Mouse (Mus musculus) ES-E14 (cell line): ENCODE data around the gene Sh3rf1. TPM values are rescaled to one million over a fixed set of nuclear protein-coding genes. Genes with fewer than 3 reads are reported as not detected.

Experiments
- DNase-seq: peaks from one replicate; pipeline ENCODE4 v3.0.0-alpha.2; 2013; ENCODE audit warnings: low read depth, low spot score
- H3K27ac ChIP-seq: 2 replicates; pipeline ENCODE4 v1.5.1; 2012; ENCODE audit warnings: low read depth, mild to moderate bottlenecking, low read length, moderate library complexity, mixed read lengths; ENCODE audit not compliant: poor library complexity, insufficient read depth, severe bottlenecking
- H3K36me3 ChIP-seq: 2 replicates; pipeline ENCODE4 v1.6.1; 2012; ENCODE audit warnings: mild to moderate bottlenecking, low read length, moderate library complexity, mixed read lengths; ENCODE audit not compliant: control insufficient read depth, poor library complexity, insufficient read depth, severe bottlenecking
- H3K4me1 ChIP-seq, 2 experiments: fragments of 150-350 bp in 1 of 2; sonication (generic) in 1 of 2; 2 replicates each; pipeline ENCODE4 v1.6.1; 2012; ENCODE audit warnings: low read length in 2 of 2, mild to moderate bottlenecking in 1 of 2, mixed read lengths in 1 of 2; ENCODE audit not compliant: control insufficient read depth in 2 of 2, insufficient read depth in 2 of 2, poor library complexity in 1 of 2
- H3K4me3 ChIP-seq, 2 experiments: fragments of 150-350 bp in 1 of 2; sonication (generic) in 1 of 2; 2 replicates each; pipeline ENCODE4 v1.5.1; 2012; ENCODE audit warnings: low read length in 2 of 2, low read depth in 1 of 2, mild to moderate bottlenecking in 1 of 2, mixed read lengths in 1 of 2; ENCODE audit not compliant: insufficient read depth in 1 of 2, poor library complexity in 1 of 2, severe bottlenecking in 1 of 2
- H3K9ac ChIP-seq: 2 replicates; pipeline ENCODE4 v1.6.1; 2012; ENCODE audit warnings: low read depth, mild to moderate bottlenecking, low read length, mixed read lengths; ENCODE audit not compliant: poor library complexity, insufficient read depth, severe bottlenecking
- H3K9me3 ChIP-seq: fragments of 150-350 bp; sonication (generic); 2 replicates; pipeline ENCODE4 v1.6.1; 2012; ENCODE audit warnings: low read depth, mild to moderate bottlenecking, low read length; ENCODE audit not compliant: control insufficient read depth, insufficient read depth
- CHD2 ChIP-seq: IDR thresholded peaks from 2 replicates; pipeline ENCODE4 v1.6.1; 2014; ENCODE audit warnings: mild to moderate bottlenecking, low read depth, low read length, inconsistent platforms
- HCFC1 ChIP-seq: IDR thresholded peaks from 2 replicates; pipeline ENCODE4 v1.6.1; 2012; ENCODE audit warnings: low read length, inconsistent platforms, borderline replicate concordance; ENCODE audit not compliant: insufficient read depth
- MAFK ChIP-seq: IDR thresholded peaks from 2 replicates; pipeline ENCODE4 v1.6.1; 2014; ENCODE audit warnings: mild to moderate bottlenecking, low read depth, low read length, inconsistent platforms; ENCODE audit not compliant: insufficient read depth
- ZC3H11A ChIP-seq: IDR thresholded peaks from 2 replicates; pipeline ENCODE4 v1.6.1; 2012; ENCODE audit warnings: low read depth, mild to moderate bottlenecking, inconsistent platforms, low read length, borderline replicate concordance
- ZNF384 ChIP-seq: IDR thresholded peaks from 2 replicates; pipeline ENCODE4 v1.6.1; 2012; ENCODE audit warnings: low read depth, low read length, inconsistent platforms
- in situ Hi-C, 2 experiments: fragments of 600-800 bp; cut with MboI; formaldehyde crosslinking; loops; one replicate each; pipeline ENCODE4 v1.15.1; 2025; ENCODE audit warnings: low sequenced_read_pairs in 2 of 2, inconsistent platforms in 1 of 2; ENCODE audit not compliant: unreplicated experiment in 2 of 2
- total RNA-seq: library from RNA; depleted of rRNA; stranded (reverse); fragments of 300-350 nt; gene quantifications from 2 replicates; pipeline ENCODE4 v1.2.3, GENCODE M21; 2012

Sh3rf1 gene
- total RNA-seq, 1 experiment: 6.0 TPM

DNA sequence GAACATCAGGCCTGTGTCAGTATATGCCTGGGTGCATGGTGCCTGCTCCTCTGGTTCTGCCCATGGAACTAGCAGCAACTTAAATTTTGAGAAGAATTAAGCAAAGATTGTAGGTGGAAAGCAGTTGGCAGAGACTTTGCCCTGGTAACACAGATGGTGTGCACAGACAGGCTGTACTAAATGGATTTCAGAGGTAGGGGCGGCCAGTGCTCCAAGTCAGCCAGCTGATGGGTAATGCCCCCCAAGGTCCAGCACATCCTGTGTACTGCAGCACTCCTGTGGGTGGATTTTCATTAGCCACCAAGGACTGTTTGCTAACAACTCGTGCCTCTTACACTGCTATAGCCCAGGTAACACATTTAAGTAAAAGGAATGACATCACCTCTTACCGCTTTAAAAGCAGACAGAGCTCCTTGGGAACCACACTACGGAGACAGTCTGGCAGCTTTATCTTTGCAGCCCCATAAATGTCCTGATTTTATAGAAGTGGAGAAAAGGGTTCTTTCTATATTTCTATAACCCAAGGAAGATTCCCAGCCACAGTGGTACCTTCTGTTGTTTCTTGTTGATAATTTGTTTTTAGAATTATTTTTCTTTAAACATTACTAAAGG lies 82.9 kb downstream of the Sh3rf1 start:
- H3K9ac ChIP-seq: no peak overlapping the region
- peaks cover 0 to 11% of the 10 kb centered on the region in 2 experiments; a peak in 2 of 4 replicates for H3K4me1 ChIP-seq
- DNase-seq: no peak
- in situ Hi-C loops: no loop called here
- no peaks in the 10 kb centered on the region for H3K36me3 ChIP-seq
- no peak overlapping the region for H3K4me3 ChIP-seq
- H3K27ac ChIP-seq: no peak overlapping the region
- TF ChIP-seq MAFK (no peak), CHD2 (no peak), ZNF384 (no peak), HCFC1 (no peak), ZC3H11A (no peak)
- no peaks in the 10 kb centered on the region for H3K9me3 ChIP-seq

DNA sequence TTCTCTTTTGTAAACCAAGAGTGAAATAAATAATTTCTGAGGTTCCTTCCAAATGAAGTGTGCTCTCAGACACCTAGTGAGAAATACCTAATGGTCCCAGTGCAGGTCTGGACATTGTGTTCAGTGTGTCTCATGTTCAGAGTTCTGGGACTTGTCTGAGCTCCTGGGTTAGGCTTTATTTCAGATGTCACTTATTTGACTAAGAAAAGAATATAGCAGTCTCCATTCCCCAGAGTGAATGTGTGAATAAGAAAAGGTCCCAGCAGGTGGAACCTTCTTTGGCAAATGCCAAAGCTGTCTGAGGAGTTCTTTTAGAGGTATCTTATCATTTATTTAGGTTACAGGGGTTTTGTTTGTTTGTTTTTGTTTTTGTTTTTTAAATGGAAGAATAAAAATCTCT lies 85.2 kb downstream of the Sh3rf1 start:
- no peak overlapping the region for H3K27ac ChIP-seq

DNA sequence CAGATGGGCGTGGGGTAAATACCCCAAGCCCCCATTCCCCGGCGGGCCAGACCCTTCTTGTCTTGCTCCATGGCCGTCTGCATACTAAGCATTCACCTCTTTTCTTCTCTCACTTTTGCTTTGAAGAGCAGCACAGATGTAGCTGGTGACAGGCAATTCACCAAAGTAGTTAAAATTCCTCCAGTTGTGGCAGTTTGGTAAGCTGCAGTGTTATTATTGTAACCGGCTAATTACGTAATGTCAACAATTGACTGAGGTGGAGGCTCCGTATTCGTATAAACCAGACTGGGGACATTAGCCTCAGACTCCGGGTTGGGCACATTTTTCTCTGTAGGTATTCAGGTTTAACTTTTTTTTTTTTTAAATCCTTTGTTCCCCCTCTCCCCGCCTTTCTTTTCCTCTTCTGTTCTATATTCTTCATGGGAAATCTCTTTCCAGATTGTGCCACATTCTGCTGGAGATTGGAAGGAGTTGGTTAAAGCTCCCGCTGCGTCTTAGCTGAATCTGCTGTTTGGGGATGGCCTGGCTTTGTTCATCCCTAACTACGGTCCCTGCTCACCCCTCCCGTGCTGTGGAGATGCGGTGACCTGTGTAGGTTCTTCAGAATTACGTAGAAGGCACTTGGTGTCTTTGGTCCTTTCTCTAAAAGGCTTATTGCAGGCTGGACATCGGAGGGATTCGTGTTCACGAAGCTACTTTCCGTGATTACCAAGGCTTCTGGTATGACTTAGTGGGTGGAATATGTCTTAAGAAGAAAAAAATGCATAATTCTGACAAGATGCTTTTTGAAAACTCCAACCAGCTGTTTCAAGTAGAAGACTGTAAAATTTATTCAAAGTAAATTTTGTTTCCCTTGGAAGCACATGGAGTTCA lies 86.1 kb downstream of the Sh3rf1 start:
- Histone ChIP-seq H3K9me3 (no peaks in the 10 kb centered on the region), H3K27ac (no peak overlapping the region), H3K4me1 (peaks cover 0 to 15% of the 10 kb centered on the region in 2 experiments; a peak in 2 of 4 replicates), H3K36me3 (no peaks in the 10 kb centered on the region), H3K9ac (no peak overlapping the region), H3K4me3 (0 out of 4 replicates have a peak overlapping the region, but pooled peaks of 1 of the 2 experiments have one; percentile 4)
- in situ Hi-C loops: no loop called here
- no peak for DNase-seq
- TF ChIP-seq ZNF384 (peak; percentile 73), ZC3H11A (no peak)

More for the DNA sequence above, 85.2 kb downstream of the Sh3rf1 start:
- Histone ChIP-seq H3K36me3 (no peaks in the 10 kb centered on the region), H3K9me3 (no peaks in the 10 kb centered on the region), H3K4me1 (peaks cover 0 to 16% of the 10 kb centered on the region in 2 experiments; a peak in 2 of 4 replicates), H3K4me3 (no peak overlapping the region), H3K9ac (no peak overlapping the region)
- no peak for DNase-seq
- in situ Hi-C loops: no loop called here
- TF ChIP-seq MAFK (no peak), HCFC1 (no peak)

DNA sequence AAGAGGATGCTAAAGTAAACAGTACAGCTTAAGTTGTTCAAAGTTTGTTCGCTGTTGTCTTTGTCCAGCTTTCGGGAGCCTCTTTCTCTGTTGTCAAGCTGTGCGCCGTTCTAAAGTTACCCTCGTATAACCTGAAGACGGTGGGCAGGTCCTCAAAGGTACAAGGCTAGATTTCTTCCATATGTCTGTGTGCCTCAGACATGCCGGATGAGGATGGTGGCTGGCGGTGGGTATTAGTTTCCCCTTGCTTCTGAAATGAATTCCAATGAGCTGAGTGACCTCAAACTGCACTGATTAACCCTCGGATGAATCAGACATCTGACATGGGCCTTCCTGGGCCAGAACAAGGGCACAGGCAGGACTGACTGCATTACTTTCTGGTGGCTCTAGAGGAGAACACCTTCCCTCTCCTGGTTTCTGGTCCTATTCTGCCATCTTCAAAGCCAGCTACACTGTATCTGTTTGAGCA lies 86.8 kb downstream of the Sh3rf1 start:
- no peak for DNase-seq
- Histone ChIP-seq H3K4me3 (no peak overlapping the region), H3K9ac (no peak overlapping the region), H3K36me3 (no peaks in the 10 kb centered on the region), H3K4me1 (peaks cover 0 to 14% of the 10 kb centered on the region in 2 experiments; a peak in 2 of 4 replicates), H3K9me3 (no peaks in the 10 kb centered on the region), H3K27ac (no peak overlapping the region)
- no peak for TF ChIP-seq MAFK
- no peak for TF ChIP-seq ZC3H11A
- TF ChIP-seq CHD2: no peak
- no peak for TF ChIP-seq HCFC1
- TF ChIP-seq ZNF384: no peak
- in situ Hi-C loops: no loop called here
